Mouse (Mus musculus): ENCODE results near the gene Gpatch2. TPM values are rescaled to one million over a fixed set of nuclear protein-coding genes. Genes with fewer than 3 reads are reported as not detected.
A peak's percentile ranks its signal among the peaks of the same experiment; 100 is the strongest.

Gene Gpatch2
- total RNA-seq, 2 experiments from 2014 or later: 22.2 to 22.3 TPM

DNA sequence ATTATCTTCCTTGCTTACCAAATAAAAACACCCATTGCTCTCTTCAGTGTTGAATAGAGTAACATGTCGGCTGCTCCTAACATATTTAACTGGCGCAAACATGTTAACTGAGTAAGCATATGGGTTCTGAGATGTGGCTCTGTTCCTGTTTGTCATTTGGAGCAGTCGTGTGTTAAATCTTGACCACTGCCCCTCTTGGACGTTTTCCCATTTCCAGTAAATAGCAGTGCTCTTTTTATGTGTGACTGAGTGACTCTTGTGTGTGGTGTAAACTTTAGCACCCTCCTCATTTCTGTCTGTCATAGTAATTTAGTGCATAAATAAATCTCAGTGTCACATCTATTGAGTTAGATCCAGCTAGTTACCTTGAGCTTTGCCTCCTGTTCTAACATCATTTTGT lies 52.3 kb downstream of the Gpatch2 start:
- H3K4me3 ChIP-seq: no peak overlapping the region
- intact Hi-C loops (cut with DNase I): no loop called here
- no peak for DNase-seq (ENCODE audit: extremely low spot score in 1 of 2, low spot score in 2 of 2)
- H3K27ac ChIP-seq: no peak overlapping the region
- TF ChIP-seq CTCF (IDR thresholded peaks at IDR 0.05): no peak

DNA sequence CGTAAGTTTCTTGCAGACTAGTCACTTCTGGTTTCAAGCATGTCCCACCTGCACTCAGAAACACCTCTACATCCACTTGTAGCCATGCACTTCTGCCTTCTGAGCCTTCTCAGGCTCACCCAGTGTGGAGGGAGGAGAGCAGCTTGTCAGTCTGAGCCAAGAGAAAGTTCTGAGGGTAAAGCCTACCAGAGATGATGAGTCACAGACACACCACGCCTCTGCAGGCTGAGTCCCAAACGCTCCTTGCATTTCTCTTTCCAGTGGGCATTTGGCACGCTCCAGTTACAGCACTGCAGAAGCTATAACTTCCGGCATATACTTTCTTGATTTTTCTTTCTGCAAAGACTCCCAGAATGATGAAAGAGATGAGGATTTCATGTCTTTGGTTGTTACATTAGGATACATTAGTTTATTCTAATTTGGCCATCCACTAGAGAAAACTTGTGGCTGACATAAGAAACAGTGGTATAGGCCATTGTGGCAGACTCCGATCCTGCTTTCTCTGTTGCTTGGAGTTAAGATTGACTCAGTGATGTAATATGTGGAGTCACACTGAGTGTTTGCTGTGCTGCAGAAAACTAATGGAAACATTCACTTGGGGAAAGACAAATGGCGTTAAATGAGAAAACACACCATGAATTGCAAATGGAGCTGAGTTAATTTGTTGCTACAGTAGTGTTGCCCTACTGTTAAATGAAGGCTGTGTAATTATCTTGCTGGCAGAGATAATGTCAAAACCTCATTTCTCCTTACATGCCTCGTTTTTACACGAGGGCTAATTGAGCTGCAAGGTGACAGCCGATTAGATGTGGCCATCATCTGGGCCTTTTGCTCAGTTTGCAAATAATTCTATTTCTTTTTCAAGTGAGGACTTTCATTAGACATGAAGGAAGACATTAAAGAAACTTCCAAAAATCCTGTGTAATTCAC lies 55.3 kb downstream of the Gpatch2 start:
- Histone ChIP-seq H3K4me3 (no peak overlapping the region), H3K27ac (no peak overlapping the region)
- TF ChIP-seq CTCF (IDR thresholded peaks at IDR 0.05): no peak
- intact Hi-C loops (cut with DNase I): no loop called here
- DNase-seq (ENCODE audit: extremely low spot score in 1 of 2, low spot score in 2 of 2): peak; percentile 59 to 62

DNA sequence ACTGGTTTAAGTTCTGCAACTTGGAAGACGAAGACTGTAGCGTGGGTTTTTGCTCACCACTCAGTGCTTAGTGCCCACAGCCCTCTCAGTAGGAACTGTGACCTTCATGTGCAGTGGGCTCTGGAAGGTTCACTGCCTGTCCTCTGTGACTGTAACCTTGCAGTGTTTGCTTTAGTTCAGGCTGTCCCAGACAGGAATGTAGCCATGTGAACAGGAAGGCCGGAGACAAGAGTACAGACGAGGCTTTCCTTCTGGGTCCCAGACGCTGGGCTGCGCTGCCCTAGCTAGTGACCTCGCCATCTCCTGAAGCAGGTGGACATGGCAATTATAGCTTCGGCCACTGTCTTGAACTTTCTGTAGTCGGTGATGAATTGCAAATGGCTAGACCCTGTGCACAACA lies 62.0 kb downstream of the Gpatch2 start:
- DNase-seq (ENCODE audit: extremely low spot score in 1 of 2, low spot score in 2 of 2): no peak
- H3K27ac ChIP-seq: no peak overlapping the region
- no peak for TF ChIP-seq CTCF (IDR thresholded peaks at IDR 0.05)
- intact Hi-C loops (cut with DNase I): no loop called here
- H3K4me3 ChIP-seq: no peak overlapping the region

DNA sequence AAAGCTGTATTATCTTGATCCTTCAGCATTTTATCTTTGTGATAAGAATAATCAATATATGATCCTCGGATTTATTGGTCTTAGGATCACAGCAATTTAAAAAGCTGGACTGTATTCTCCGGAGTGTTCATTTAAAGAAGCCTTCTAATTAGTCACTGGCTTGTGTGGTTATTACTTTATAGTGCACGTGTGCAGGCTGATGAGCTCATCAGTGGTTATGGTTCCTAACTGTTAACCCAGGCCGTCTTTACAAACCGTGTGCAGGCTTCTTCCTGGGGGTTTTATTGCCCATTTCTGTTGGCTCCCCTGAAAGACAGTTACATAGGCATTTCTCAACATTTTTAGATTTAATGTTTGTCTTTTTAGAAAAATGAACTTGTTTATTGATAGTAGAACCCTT lies 63.2 kb downstream of the Gpatch2 start:
- intact Hi-C loops (cut with DNase I): no loop called here
- Histone ChIP-seq H3K4me3 (no peak overlapping the region), H3K27ac (no peak overlapping the region)
- no peak for DNase-seq (ENCODE audit: extremely low spot score in 1 of 2, low spot score in 2 of 2)
- no peak for TF ChIP-seq CTCF (IDR thresholded peaks at IDR 0.05)

DNA sequence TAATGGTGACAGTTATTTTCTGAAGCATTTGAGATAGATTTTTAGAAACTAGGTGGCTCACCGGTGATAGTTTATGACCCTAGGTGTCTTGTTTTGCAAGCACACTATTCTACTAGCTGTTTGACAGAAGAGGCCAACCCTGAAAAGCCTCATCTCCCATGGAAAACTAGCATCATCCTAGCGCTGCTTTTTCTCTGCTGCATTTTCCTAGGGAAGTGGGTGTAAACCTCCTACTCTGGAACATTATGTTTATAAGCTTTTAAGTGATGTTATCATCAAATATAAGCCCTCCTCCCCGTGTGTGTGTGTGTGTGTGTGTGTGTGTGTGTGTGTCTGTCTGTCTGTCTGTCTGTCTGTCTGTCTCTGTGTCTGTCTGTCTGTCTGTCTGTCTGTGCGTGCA lies 64.5 kb downstream of the Gpatch2 start:
- intact Hi-C loops (cut with DNase I): no loop called here
- DNase-seq (ENCODE audit: extremely low spot score in 1 of 2, low spot score in 2 of 2): no peak
- no peak for TF ChIP-seq CTCF (IDR thresholded peaks at IDR 0.05)
- H3K4me3 ChIP-seq: no peak overlapping the region
- H3K27ac ChIP-seq: no peak overlapping the region

DNA sequence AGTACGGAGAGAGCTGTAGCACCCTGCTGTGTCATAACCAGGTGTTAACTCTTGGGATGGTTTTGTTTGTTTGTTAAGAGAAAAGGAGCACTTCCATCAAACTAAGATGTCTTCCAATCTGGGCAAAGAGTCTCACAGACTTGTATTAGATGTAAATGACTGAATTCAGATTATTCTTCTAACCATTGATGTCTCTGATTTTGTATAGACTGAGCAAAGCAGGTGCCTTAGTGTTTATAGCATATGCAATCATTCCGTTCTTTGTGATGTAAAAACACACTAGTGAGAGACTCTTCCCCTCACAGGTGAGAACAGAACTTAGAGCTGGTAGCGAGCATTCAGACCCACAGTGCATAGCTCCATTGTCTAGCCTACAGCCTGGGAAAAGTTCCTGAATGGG lies 67.0 kb downstream of the Gpatch2 start:
- H3K27ac ChIP-seq: no peak overlapping the region
- no peak for DNase-seq (ENCODE audit: extremely low spot score in 1 of 2, low spot score in 2 of 2)
- intact Hi-C loops (cut with DNase I): no loop called here
- no peak for TF ChIP-seq CTCF (IDR thresholded peaks at IDR 0.05)
- no peak overlapping the region for H3K4me3 ChIP-seq

DNA sequence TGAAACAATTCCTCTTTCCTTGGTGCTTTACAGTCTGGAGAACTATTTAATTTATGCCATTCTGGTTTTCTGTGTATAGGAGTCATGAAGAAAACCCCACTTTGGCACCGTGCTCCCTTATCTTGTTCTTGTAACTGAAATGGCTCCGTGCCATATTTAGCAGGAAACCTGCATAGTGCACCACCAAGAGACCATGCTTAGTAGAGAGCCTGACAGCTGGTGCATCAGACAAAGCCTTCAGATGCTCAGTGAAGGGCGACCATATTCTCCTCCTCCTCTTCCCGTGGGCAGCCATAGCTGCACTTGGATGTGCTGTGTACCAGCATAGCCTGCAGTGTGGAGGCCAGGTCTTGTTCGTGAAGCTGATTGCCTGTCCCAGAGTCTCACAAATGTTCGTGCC lies 67.5 kb downstream of the Gpatch2 start:
- intact Hi-C loops (cut with DNase I): no loop called here
- no peak for DNase-seq (ENCODE audit: extremely low spot score in 1 of 2, low spot score in 2 of 2)
- no peak for TF ChIP-seq CTCF (IDR thresholded peaks at IDR 0.05)
- Histone ChIP-seq H3K4me3 (no peak overlapping the region), H3K27ac (no peak overlapping the region)

DNA sequence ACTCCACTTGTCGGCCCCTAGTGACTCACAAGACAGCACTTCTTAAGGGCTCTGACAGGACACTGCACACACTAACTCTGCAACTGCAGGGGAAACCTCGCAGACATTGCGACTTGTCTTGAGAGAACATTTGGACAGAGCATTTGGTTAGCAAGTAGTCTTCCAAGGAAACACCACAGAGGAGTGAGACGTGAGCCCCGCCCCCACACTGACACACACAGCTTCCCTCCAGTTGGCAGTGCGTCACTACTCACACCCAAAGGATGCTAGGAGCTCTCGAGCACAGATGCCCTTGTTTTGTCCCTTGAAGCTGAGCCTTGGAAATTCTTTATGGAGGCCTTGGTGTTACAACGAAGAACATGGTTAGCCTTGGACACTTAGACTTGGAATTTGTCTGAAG lies 70.4 kb downstream of the Gpatch2 start:
- no peak overlapping the region for H3K4me3 ChIP-seq
- no peak for TF ChIP-seq CTCF (IDR thresholded peaks at IDR 0.05)
- no peak for DNase-seq (ENCODE audit: extremely low spot score in 1 of 2, low spot score in 2 of 2)
- intact Hi-C loops (cut with DNase I): no loop called here
- H3K27ac ChIP-seq: no peak overlapping the region

DNA sequence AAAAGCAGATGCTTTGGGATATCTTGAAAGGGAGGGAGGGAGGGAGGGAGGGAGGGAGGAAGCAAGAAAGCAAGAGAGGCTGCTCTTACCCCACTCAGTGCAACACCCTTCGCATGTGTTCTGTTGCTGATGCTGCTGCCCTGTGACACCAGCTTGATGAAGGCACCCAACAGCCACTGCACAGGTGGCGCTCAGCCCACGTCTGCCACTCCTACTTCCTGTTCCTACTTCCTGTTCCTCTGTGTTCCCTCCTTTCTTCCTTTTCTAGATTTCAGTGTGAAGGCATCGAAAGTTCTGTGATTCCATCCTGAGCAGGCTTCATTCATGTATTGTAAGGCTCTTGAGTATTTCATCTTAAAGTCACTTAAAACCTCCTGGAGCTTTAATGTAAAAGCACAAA lies 71.1 kb downstream of the Gpatch2 start:
- no peak overlapping the region for H3K4me3 ChIP-seq
- intact Hi-C loops (cut with DNase I): no loop called here
- no peak overlapping the region for H3K27ac ChIP-seq
- DNase-seq (ENCODE audit: extremely low spot score in 1 of 2, low spot score in 2 of 2): no peak
- TF ChIP-seq CTCF (IDR thresholded peaks at IDR 0.05): no peak

DNA sequence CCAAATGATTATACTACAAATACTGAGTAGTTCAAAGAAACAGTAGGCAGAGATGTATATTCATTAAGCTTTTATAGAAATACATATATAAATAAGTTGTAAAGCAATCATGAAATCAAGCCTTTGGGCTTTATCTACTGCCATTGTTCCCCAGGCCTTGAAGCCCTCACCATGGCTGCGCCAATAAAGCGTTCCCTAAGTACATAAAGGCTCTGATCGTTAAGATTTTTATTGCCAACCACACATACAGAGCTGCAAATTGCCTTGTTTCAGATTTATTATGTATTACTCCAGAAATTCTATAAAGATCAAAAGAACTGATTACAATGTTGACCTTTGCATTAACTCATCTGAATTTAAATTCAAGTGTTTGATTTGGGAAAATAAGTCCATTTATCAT lies 71.6 kb downstream of the Gpatch2 start:
- no peak for TF ChIP-seq CTCF (IDR thresholded peaks at IDR 0.05)
- no peak overlapping the region for H3K27ac ChIP-seq
- intact Hi-C loops (cut with DNase I): no loop called here
- no peak overlapping the region for H3K4me3 ChIP-seq
- no peak for DNase-seq (ENCODE audit: extremely low spot score in 1 of 2, low spot score in 2 of 2)

DNA sequence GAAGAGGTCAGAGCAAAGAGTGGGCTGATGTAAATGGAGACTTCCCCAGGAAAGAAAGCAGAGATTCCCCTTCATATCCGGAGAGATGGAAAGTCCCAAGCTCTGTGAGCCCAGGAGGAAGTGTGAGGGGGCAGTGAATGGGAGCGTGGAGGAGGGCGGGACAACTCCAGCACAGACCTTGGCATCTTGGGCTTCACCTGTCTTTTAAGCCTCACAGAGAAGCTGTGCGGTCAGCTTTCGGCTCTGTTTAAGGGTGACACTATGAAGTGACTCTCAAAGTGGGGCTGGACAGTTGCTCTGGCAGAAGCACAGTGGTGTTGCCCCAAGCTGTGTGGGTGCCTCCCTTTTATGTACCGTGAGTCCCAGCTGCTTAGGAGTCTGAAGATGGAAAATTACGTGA lies 74.9 kb downstream of the Gpatch2 start:
- no peak overlapping the region for H3K4me3 ChIP-seq
- DNase-seq (ENCODE audit: extremely low spot score in 1 of 2, low spot score in 2 of 2): no peak
- TF ChIP-seq CTCF (IDR thresholded peaks at IDR 0.05): no peak
- intact Hi-C loops (cut with DNase I): no loop called here
- no peak overlapping the region for H3K27ac ChIP-seq

DNA sequence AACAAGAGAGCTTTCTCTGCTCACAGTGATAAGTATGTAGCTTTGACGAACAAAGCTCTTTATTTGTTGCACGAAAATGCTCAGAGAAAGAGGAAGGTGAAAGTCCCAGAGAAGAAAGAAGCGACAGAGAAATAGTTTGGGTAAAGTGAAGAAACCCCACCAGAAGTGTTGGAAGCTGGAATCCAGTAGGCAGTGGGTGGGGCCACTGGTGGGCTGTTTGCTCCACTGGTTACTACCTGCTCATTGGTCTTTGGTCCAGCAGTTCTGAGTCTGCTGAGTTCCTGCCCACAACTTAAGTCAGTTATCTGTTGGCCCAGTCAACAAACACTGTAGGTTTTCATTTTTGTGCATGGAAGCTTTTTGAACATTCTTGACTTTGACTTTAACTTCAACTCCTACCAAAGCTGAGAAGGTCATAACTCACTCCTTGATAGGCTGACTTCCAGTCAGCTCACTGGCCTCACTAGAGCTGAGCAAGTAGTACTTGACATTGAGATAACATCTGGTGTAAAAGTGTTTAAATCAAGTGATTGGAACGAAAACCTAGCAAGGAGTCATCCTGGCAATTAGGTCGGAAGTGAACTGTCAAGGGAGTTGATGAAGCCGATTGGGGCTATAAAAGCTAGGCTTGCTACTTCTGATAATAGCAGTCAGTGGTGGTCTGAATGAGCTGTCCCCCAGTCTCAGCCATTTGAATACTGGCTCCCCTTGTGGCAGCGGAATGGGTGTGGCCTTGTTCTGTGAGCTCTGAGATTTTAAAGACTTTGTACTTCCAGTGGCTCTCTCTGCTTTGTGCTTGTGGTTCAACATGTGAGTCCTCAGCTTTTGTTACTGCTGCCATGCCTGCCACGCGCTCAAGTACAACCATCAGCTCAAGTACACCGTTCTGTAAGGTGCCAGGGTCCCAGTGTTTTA lies 76.4 kb downstream of the Gpatch2 start:
- no peak for DNase-seq (ENCODE audit: extremely low spot score in 1 of 2, low spot score in 2 of 2)
- H3K27ac ChIP-seq: no peak overlapping the region
- no peak for TF ChIP-seq CTCF (IDR thresholded peaks at IDR 0.05)
- intact Hi-C loops (cut with DNase I): no loop called here
- no peak overlapping the region for H3K4me3 ChIP-seq
